Mouse (Mus musculus) brain, embryonic 14.5 days (tissue): Measurements from ENCODE around the gene Lrig1. TPM values are rescaled to one million over a fixed set of nuclear protein-coding genes. Genes with fewer than 3 reads are reported as not detected.
"Not testable (repeated sequence)": the region's sequence is repeated elsewhere in the genome, so short reads cannot be mapped to it uniquely, and the experiment has no call there.

Experiments used
- DNase-seq: peaks from one replicate; pipeline ENCODE4 v3.0.0-alpha.2; 2011; ENCODE audit warnings: low read depth
- CTCF ChIP-seq: fragments of 200-500 bp; IDR thresholded peaks from 2 replicates; pipeline ENCODE4 v1.5.1; 2012; ENCODE audit warnings: inconsistent platforms, mild to moderate bottlenecking, moderate library complexity, borderline replicate concordance; ENCODE audit not compliant: insufficient read depth, insufficient read length; ENCODE audit errors: extremely low read depth
- POLR2A ChIP-seq: fragments of 200-500 bp; IDR thresholded peaks from 2 replicates; pipeline ENCODE4 v1.6.1; 2012; ENCODE audit warnings: mild to moderate bottlenecking, inconsistent platforms, borderline replicate concordance; ENCODE audit not compliant: poor library complexity, insufficient read depth, insufficient read length, severe bottlenecking; ENCODE audit errors: extremely low read depth
- polyA plus RNA-seq: library from polyadenylated mRNA; depleted of rRNA; stranded (reverse); fragments of >200 nt; gene quantifications from 2 replicates; pipeline ENCODE4 v1.2.3, GENCODE M21; 2012; rRNA removed

Lrig1 gene
- polyA plus RNA-seq, 1 experiment = 39.1 TPM

DNA sequence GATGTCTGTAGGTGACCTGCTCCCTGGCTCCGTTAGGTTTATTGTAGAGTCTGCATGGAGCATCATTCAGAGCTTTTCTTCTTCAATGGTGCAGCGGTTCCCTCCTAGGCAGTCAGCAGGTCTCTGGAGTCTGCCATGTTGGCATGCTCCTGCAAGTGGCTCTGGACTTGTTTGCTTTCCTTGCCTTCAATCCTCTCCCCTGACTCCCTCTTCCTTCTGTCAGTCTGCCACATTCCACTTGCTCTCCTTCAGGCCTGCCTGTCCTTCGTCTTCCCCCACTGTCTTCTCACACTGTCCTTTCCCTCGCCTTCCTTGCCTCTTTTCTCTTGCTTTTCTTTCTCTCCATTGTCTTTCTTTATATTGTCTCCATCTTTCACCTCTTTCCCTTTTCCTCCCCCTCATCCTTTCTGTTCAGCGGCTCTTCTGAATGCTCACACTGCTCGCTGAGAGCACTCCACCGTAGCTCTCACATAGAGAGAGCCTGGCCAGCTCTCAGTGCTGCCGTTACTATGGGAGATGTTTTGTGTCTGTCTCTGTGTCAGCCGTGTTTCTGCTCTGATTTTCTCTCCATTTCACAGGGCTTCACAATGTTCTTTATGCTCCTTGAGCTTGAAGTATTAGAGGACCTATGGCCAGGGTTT, 124.3 kb downstream of the Lrig1 start:
- TF ChIP-seq POLR2A = no peak
- TF ChIP-seq CTCF = no peak
- peak; percentile 72 for DNase-seq

DNA sequence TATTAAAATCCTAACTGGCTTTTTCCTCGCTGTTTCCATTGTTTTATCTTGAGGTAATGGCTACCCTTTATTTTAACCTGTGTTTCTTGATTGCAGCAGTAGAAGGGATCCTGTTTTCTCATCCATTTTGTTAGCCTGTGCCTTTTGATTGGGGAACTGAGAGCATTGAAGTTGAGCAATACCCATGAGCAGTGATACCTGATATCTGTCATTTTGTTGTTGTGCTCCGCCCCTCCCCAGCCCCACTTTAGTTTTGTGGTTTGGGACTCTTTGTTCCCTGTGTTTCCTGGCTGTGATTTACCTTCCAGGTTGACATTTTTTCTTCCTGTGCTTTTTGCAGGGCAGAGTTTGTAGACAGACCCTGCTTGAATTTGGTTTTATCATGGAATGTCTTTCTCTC, 131.9 kb downstream of the Lrig1 start:
- no peak for TF ChIP-seq POLR2A
- TF ChIP-seq CTCF = no peak
- no peak for DNase-seq

GRCm38 (mm10) chr6:94565766-94566165, 134.2 kb downstream of the Lrig1 start:
- no peak for DNase-seq
- TF ChIP-seq POLR2A (no peak), CTCF (no peak)

- no peak for DNase-seq
- TF ChIP-seq CTCF = peak; percentile 39; the same call in 1 of the 2 replicates
- TF ChIP-seq POLR2A = no peak
Measured at GRCm38 (mm10) chr6:94563203-94563940, 136.6 kb downstream of the Lrig1 start.

DNA sequence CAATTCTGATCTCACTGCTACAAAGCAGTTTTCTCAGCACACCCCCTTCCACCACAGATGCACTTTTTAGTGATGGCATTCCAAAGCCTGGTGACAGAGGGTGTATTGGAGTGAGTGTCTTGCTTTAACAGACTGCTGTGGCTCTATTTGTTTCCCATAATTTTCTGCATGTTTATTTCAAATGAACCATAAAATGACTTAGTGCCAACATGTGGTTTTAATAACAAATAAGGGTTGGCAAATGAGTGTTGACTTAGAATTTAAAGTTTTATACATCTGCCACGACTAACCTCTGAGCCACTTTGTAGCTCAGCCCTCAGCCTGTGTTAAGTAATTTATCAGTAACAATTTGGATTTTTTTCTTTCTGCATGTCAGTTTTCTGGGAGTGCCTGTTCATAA, 138.6 kb downstream of the Lrig1 start:
- TF ChIP-seq CTCF = no peak
- no peak for TF ChIP-seq POLR2A
- no peak for DNase-seq

- DNase-seq = no peak
- TF ChIP-seq POLR2A (no peak), CTCF (no peak)
Measured at GRCm38 (mm10) chr6:94560896-94561295, 139.1 kb downstream of the Lrig1 start.

DNA sequence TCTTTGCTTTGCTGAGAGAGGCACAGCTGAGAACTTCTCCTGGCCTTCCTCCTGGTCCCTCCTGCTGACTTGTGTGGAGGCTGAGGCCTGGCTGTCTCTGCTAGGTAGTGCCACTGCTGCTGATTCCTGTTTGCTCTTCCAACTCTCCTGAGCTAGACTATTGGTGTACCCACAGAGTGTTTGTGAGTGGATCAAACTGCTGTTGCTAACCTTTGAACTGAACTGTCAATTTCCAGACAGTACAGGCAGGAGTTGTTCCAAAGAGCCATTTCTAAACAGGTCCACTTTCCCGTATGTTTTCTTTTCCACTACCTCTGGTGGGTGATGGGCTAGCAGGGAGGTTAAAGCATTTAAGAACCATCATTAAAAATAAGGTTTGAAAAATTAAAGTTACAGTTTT, 141.4 kb downstream of the Lrig1 start:
- DNase-seq = not testable (repeated sequence)

Other genes starting within 250 kb of the Lrig1 start
- 9.1 and 10.0 TPM in 2 replicates for gene Slc25a26, start 199.8 kb downstream of the Lrig1 start, polyA plus RNA-seq